Mouse (Mus musculus) liver, adult (tissue): ENCODE measurements around the gene Ms4a10.

Experiments used
- GATA4 ChIP-seq: IDR thresholded peaks from 2 replicates; pipeline ENCODE4 v1.6.1; 2014; ENCODE audit warnings: mild to moderate bottlenecking, low read length; ENCODE audit not compliant: insufficient replicate concordance

Gene Ms4a10

GRCm38 (mm10) chr19:10974238-10974865 is at the start of gene Ms4a10:
Gene Ms4a10, minus strand, starts transcription at chr19:10974670.
- TF ChIP-seq GATA4: peak; percentile 23; the same call in 1 of the 2 replicates

GRCm38 (mm10) chr19:11022382-11022781 is 47.9 kb upstream of the Ms4a10 start:
- no peak for TF ChIP-seq GATA4

- no peak for TF ChIP-seq GATA4
Observed at GRCm38 (mm10) chr19:11017891-11018290, 43.4 kb upstream of the Ms4a10 start, which contains the start of gene Ms4a18. Gene Ms4a18, minus strand, starts transcription at chr19:11018031.

GRCm38 (mm10) chr19:11017251-11017650 is 42.8 kb upstream of the Ms4a10 start:
- TF ChIP-seq GATA4: no peak

- no peak for TF ChIP-seq GATA4
Observed at GRCm38 (mm10) chr19:11015998-11016397, 41.5 kb upstream of the Ms4a10 start.

GRCm38 (mm10) chr19:11015468-11015867 is 41.0 kb upstream of the Ms4a10 start:
- peak; percentile 94; the same call in 1 of the 2 replicates for TF ChIP-seq GATA4

GRCm38 (mm10) chr19:10993150-10993549 is 18.7 kb upstream of the Ms4a10 start, which contains the start of gene Ms4a15:
Gene Ms4a15, minus strand, starts transcription at chr19:10993250.
- TF ChIP-seq GATA4: no peak

GRCm38 (mm10) chr19:10991911-10992310 is 17.4 kb upstream of the Ms4a10 start:
- TF ChIP-seq GATA4: no peak

GRCm38 (mm10) chr19:10990751-10991150 is 16.3 kb upstream of the Ms4a10 start:
- TF ChIP-seq GATA4: no peak

- TF ChIP-seq GATA4: no peak
Observed at GRCm38 (mm10) chr19:10988563-10988962, 14.1 kb upstream of the Ms4a10 start.

- TF ChIP-seq GATA4: no peak
Observed at GRCm38 (mm10) chr19:10985889-10986288, 11.4 kb upstream of the Ms4a10 start.

- TF ChIP-seq GATA4: no peak
Observed at GRCm38 (mm10) chr19:10984551-10984950, 10.1 kb upstream of the Ms4a10 start.

- TF ChIP-seq GATA4: no peak
Observed at GRCm38 (mm10) chr19:10983146-10983545, 8.7 kb upstream of the Ms4a10 start.

- TF ChIP-seq GATA4: no peak
Observed at GRCm38 (mm10) chr19:10980210-10980609, 5.7 kb upstream of the Ms4a10 start.

- no peak for TF ChIP-seq GATA4
Observed at GRCm38 (mm10) chr19:10979184-10980168, 5.0 kb upstream of the Ms4a10 start.

- TF ChIP-seq GATA4: no peak
Observed at GRCm38 (mm10) chr19:10976318-10976717, 1.8 kb upstream of the Ms4a10 start.

- TF ChIP-seq GATA4: no peak
Observed at GRCm38 (mm10) chr19:10975187-10975586, 717 bp upstream of the Ms4a10 start.

GRCm38 (mm10) chr19:10973187-10973586 is 1.3 kb downstream of the Ms4a10 start:
- TF ChIP-seq GATA4: no peak
